Mouse (Mus musculus): ENCODE results near the gene Car10.

GRCm38 (mm10) chr11:93603575-93603974, 505.7 kb downstream of the Car10 start:
- TF ChIP-seq CTCF (IDR thresholded peaks at IDR 0.05; ENCODE audit: control insufficient read depth, insufficient read depth, low read length) = no peak
- no peak for TF ChIP-seq POLR2A (IDR thresholded peaks at IDR 0.05; ENCODE audit: borderline replicate concordance, control insufficient read depth, low read depth, low read length)

Data from bone marrow, adult 2 months (tissue).